8 mouse cellular contexts compared by ENCODE assay signal in the genomic region with DNA sequence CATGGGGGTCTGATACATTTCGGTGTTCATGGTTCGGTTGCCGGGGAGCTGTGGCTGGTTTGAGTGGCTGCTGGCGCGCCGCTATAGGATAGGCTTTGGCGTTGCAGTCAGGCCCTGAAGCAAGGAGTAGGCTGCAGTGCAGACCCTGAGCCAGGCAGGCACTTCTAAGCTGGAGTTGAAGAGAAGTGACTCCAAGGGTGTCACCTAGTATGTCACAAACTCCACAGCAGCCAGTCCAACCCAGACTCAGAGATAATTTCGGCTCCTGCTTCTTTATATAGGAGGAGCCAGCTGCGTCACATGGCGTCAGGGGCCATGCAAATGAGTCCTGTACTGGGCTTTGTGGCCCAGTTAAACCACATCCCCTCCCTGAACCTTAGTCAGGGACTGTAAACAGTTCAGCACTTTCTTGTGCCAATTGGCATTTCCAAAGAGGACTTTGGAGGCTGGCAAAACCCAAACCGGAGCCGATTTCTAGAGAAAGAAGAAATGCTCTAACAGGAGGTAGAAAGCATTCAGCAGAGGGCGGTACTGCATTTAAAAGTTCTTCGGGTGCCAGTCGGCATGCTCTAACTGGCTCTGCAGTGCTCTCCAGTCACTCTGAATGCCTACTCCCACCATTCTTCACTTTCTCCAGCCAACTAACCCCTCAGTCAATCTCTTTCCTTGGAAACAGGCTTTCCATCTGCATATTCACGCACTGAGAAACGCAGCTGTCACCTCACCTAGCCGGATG. TPM values are rescaled to one million over a fixed set of nuclear protein-coding genes. Genes with fewer than 3 reads are reported as not detected.
DNase-seq lines count a peak whose midpoint lies in the region; ATAC-seq and TF ChIP-seq lines count a peak whose summit lies in the region.

No protein-coding gene starts in this region.

- H3K27ac ChIP-seq in bone marrow, adult 2 months (ENCODE audit: control insufficient read depth, insufficient read depth, low read depth, low read length, poor library complexity), result peak overlapping the region; percentile 99
- peak overlapping the region; percentile 86 for H3K27ac ChIP-seq in embryonic facial prominence, embryonic 14.5 days (replicated peaks; ENCODE audit: low read depth, low read length)
- peak overlapping the region; percentile 84 for H3K27ac ChIP-seq in limb, embryonic 14.5 days (replicated peaks; ENCODE audit: low read depth, low read length)
- H3K27ac ChIP-seq in midbrain, embryonic 16.5 days (ENCODE audit: low read length), result peak overlapping the region; percentile 83

- peak; percentile 91 for ATAC-seq in embryonic facial prominence, embryonic 14.5 days (ENCODE audit: low read depth)
- ATAC-seq in limb, embryonic 14.5 days (ENCODE audit: low FRiP score, low read depth), result peak; percentile 85
- peak; percentile 86 for ATAC-seq in midbrain, embryonic 16.5 days

- H3K36me3 ChIP-seq in embryonic facial prominence, embryonic 14.5 days (ENCODE audit: control insufficient read depth, insufficient read depth, low read length), result 0 out of 2 replicates have a peak, but pooled peaks cover 6% of the 10 kb centered on the region
- H3K36me3 ChIP-seq in limb, embryonic 14.5 days (ENCODE audit: control insufficient read depth, insufficient read depth, low read length), result no peaks in the 10 kb centered on the region; the same call in 1 of the 2 replicates
- no peaks in the 10 kb centered on the region for H3K36me3 ChIP-seq in midbrain, embryonic 16.5 days (ENCODE audit: control insufficient read depth, insufficient read depth, low read length)

- no peaks in the 10 kb centered on the region; the same call in 1 of the 2 replicates for H3K4me1 ChIP-seq in bone marrow, adult 2 months (ENCODE audit: control insufficient read depth, insufficient read depth, low read length)
- H3K4me1 ChIP-seq in embryonic facial prominence, embryonic 14.5 days (ENCODE audit: control insufficient read depth, insufficient read depth, low read length), result 0 out of 2 replicates have a peak, but pooled peaks cover 3% of the 10 kb centered on the region
- no peaks in the 10 kb centered on the region for H3K4me1 ChIP-seq in limb, embryonic 14.5 days (ENCODE audit: control insufficient read depth, insufficient read depth, low read length)
- peaks cover 6% of the 10 kb centered on the region; the same call in 1 of the 2 replicates for H3K4me1 ChIP-seq in midbrain, embryonic 16.5 days (ENCODE audit: control insufficient read depth, insufficient read depth, low read length)

- WGBS in bone marrow, adult 2 months, result 28% methylated on average over 18 of the region's 18 CpGs
- WGBS in embryonic facial prominence, embryonic 14.5 days, result 37% methylated on average over 18 of the region's 18 CpGs
- 31% methylated on average over 18 of the region's 18 CpGs for WGBS in limb, embryonic 14.5 days
- 23% methylated on average over 18 of the region's 18 CpGs for WGBS in midbrain, embryonic 16.5 days

- peak overlapping the region; percentile 71 for H3K9ac ChIP-seq in embryonic facial prominence, embryonic 14.5 days (ENCODE audit: low read depth, low read length)
- H3K9ac ChIP-seq in limb, embryonic 14.5 days (ENCODE audit: low read depth, low read length, severe bottlenecking), result peak overlapping the region; percentile 64
- peak overlapping the region; percentile 73 for H3K9ac ChIP-seq in midbrain, embryonic 16.5 days (ENCODE audit: low read depth, low read length)

- peak overlapping the region; percentile 84 for H3K4me3 ChIP-seq in bone marrow, adult 2 months (replicated peaks; ENCODE audit: control insufficient read depth, low read depth, low read length)
- peak overlapping the region; percentile 41 for H3K4me3 ChIP-seq in embryonic facial prominence, embryonic 14.5 days (ENCODE audit: low read depth, low read length)
- H3K4me3 ChIP-seq in limb, embryonic 14.5 days (replicated peaks; ENCODE audit: low read length), result peak overlapping the region; percentile 47
- H3K4me3 ChIP-seq in midbrain, embryonic 16.5 days (ENCODE audit: low read depth, low read length), result peak overlapping the region; percentile 48

- peak overlapping the region; percentile 50 for H3K4me2 ChIP-seq in embryonic facial prominence, embryonic 14.5 days (ENCODE audit: low read depth, low read length)
- peak overlapping the region; percentile 49 for H3K4me2 ChIP-seq in limb, embryonic 14.5 days (replicated peaks; ENCODE audit: low read depth, low read length, severe bottlenecking)
- H3K4me2 ChIP-seq in midbrain, embryonic 16.5 days (ENCODE audit: low read length), result peak overlapping the region; percentile 67

- H3K9me3 ChIP-seq in embryonic facial prominence, embryonic 14.5 days (ENCODE audit: control insufficient read depth, low read length), result no peaks in the 10 kb centered on the region
- H3K9me3 ChIP-seq in limb, embryonic 14.5 days (ENCODE audit: control insufficient read depth, low read length), result no peaks in the 10 kb centered on the region
- no peaks in the 10 kb centered on the region for H3K9me3 ChIP-seq in midbrain, embryonic 16.5 days (replicated peaks; ENCODE audit: control insufficient read depth, low read length, poor library complexity, severe bottlenecking)

- peak; percentile 96 for DNase-seq in 416B (ENCODE audit: low read depth)
- peak; percentile 84 for DNase-seq in embryonic facial prominence, embryonic 14.5 days (ENCODE audit: low spot score)
- DNase-seq in heart, adult 8-10 months (ENCODE audit: low spot score), result peak; percentile 94
- DNase-seq in kidney, adult 9 months, result peak; percentile 92
- peak; percentile 57 for DNase-seq in limb, embryonic 14.5 days (ENCODE audit: low spot score)
- DNase-seq in spleen, postnatal 14 days (ENCODE audit: low spot score in 2 of 2), result peak; percentile 63 to 67

- H3K27me3 ChIP-seq in embryonic facial prominence, embryonic 14.5 days (replicated peaks; ENCODE audit: control insufficient read depth, insufficient read depth, low read length), result peaks cover 8% of the 10 kb centered on the region
- H3K27me3 ChIP-seq in limb, embryonic 14.5 days (ENCODE audit: control insufficient read depth, insufficient read depth, low read length), result no peaks in the 10 kb centered on the region
- H3K27me3 ChIP-seq in midbrain, embryonic 16.5 days (ENCODE audit: control insufficient read depth, insufficient read depth, low read depth, low read length), result peaks cover 9% of the 10 kb centered on the region

- peak; percentile 87 for TF ChIP-seq POLR2A in bone marrow, adult 2 months (IDR thresholded peaks at IDR 0.05; ENCODE audit: borderline replicate concordance, control insufficient read depth, low read depth, low read length)
- peak; percentile 78; the same call in 1 of the 2 replicates for TF ChIP-seq POLR2A in limb, embryonic 14.5 days (IDR thresholded peaks at IDR 0.05; ENCODE audit: borderline replicate concordance, extremely low read depth, insufficient read depth, insufficient read length)

- TF ChIP-seq CTCF in bone marrow, adult 2 months (IDR thresholded peaks at IDR 0.05; ENCODE audit: control insufficient read depth, insufficient read depth, low read length), result no peak

RNA-seq across cellular contexts. Expression of a gene that starts 57.4 kb away (rescaled TPM):
- polyA plus RNA-seq in bone marrow, adult 2 months (2011; ENCODE audit: insufficient read depth, insufficient read length, low replicate concordance, missing spikeins), result 51.1 and 59.6 TPM in 2 replicates
- 99.9 and 108 TPM in 2 replicates for polyA plus RNA-seq in embryonic facial prominence, embryonic 14.5 days (2014; fragmentation: Nextera tagmentation; extraction: Ambion mirVana)
- total RNA-seq in heart, adult 8-10 months (2022), result 100 to 1,000 TPM; 121 to 152 (median 126) TPM
- 52.9 and 57.5 TPM in 2 replicates for polyA plus RNA-seq in limb, embryonic 14.5 days (2012; rRNA removed)
- 96.0 and 104 TPM in 2 replicates for polyA plus RNA-seq in limb, embryonic 14.5 days (2014; fragmentation: Nextera tagmentation; extraction: Ambion mirVana)
- 127 and 133 TPM in 2 replicates for polyA plus RNA-seq in midbrain, embryonic 16.5 days (2015; fragmentation: Nextera tagmentation; extraction: Ambion mirVana)

Comparison
In these comparisons a context has a peak if more than half of its experiments do, and no peak if none do; other contexts are left out.
1. Peak in every context shown above with its lines: DNase-seq, ATAC-seq, H3K4me3 ChIP-seq and H3K27ac ChIP-seq.